Mouse (Mus musculus): ENCODE data around the gene Olfr1042. TPM values are rescaled to one million over a fixed set of nuclear protein-coding genes. Genes with fewer than 3 reads are reported as not detected.
"Not testable (repeated sequence)": the region's sequence is repeated elsewhere in the genome, so short reads cannot be mapped to it uniquely, and the experiment has no call there.

Gene Olfr1042
- not detected in 2 replicates for total RNA-seq (2021)
- long read RNA-seq, experiment 1: 0 reads
- long read RNA-seq, experiment 2: 0 reads

- no peak for DNase-seq
These were observed at the start of gene Olfr1042 for GRCm38 (mm10) chr2:86161738-86162137. TSS of gene Olfr1042 (minus strand) at chr2:86161838.

GRCm38 (mm10) chr2:86202909-86203308 lies 41.3 kb upstream of the Olfr1042 start, which contains the start of gene Olfr1045:
TSS of gene Olfr1045 (minus strand) at chr2:86203009.
- DNase-seq: no peak

- no peak for DNase-seq
These were observed 34.2 kb upstream of the Olfr1042 start for GRCm38 (mm10) chr2:86195863-86196262.

GRCm38 (mm10) chr2:86185583-86185982 lies 23.9 kb upstream of the Olfr1042 start, which contains the start of gene Olfr52:
TSS of gene Olfr52 (minus strand) at chr2:86185683.
- no peak for DNase-seq

GRCm38 (mm10) chr2:86179950-86180349 lies 18.3 kb upstream of the Olfr1042 start:
- DNase-seq: no peak

GRCm38 (mm10) chr2:86177720-86178119 lies 16.1 kb upstream of the Olfr1042 start, which contains the start of gene Olfr1044:
TSS of gene Olfr1044 (minus strand) at chr2:86177820.
- DNase-seq: no peak

- not testable (repeated sequence) for DNase-seq
These were observed 13.8 kb upstream of the Olfr1042 start for GRCm38 (mm10) chr2:86175422-86175821.

- DNase-seq: no peak
These were observed 5.8 kb upstream of the Olfr1042 start, which contains the start of gene Olfr1043 for GRCm38 (mm10) chr2:86167422-86167821. TSS of gene Olfr1043 (minus strand) at chr2:86167522.

GRCm38 (mm10) chr2:86146632-86147031 lies 15.0 kb downstream of the Olfr1042 start, which contains the start of gene Olfr1040:
TSS of gene Olfr1040 (minus strand) at chr2:86146732.
- DNase-seq: no peak

- DNase-seq: no peak
These were observed 25.8 kb downstream of the Olfr1042 start, which contains the start of gene Olfr1039 for GRCm38 (mm10) chr2:86135828-86136227. TSS of gene Olfr1039 (minus strand) at chr2:86135928.

Other genes starting within 250 kb of the Olfr1042 start
- not detected in 2 replicates for gene Olfr1025-ps1, start 246.6 kb downstream of the Olfr1042 start, total RNA-seq (2021)
- not detected in 2 replicates for gene Olfr1026, start 240.3 kb downstream of the Olfr1042 start, total RNA-seq (2021)
- gene Olfr1028, start 211.4 kb downstream of the Olfr1042 start, total RNA-seq (2021): not detected in 2 replicates
- not detected in 2 replicates for gene Olfr1029, start 187.9 kb downstream of the Olfr1042 start, total RNA-seq (2021)
- gene Olfr1030, start 182.6 kb downstream of the Olfr1042 start, total RNA-seq (2021): not detected in 2 replicates
- not detected in 2 replicates for gene Olfr1031, start 171.5 kb downstream of the Olfr1042 start, total RNA-seq (2021)
- not detected in 2 replicates for gene Olfr1032, start 156.3 kb downstream of the Olfr1042 start, total RNA-seq (2021)
- 3.3 and 6.6 TPM in 2 replicates for gene Olfr1033, start 141.2 kb downstream of the Olfr1042 start, total RNA-seq (2021)
- 0.11 and 0.33 TPM in 2 replicates for gene Olfr1034, start 116.0 kb downstream of the Olfr1042 start, total RNA-seq (2021)
- gene Olfr1036, start 87.8 kb downstream of the Olfr1042 start, total RNA-seq (2021): not detected in 2 replicates
- not detected in 2 replicates for gene Olfr1037, start 74.5 kb downstream of the Olfr1042 start, total RNA-seq (2021)
- not detected in 2 replicates for gene Olfr1039, start 25.9 kb downstream of the Olfr1042 start, total RNA-seq (2021)
- gene Olfr1040, start 15.1 kb downstream of the Olfr1042 start, total RNA-seq (2021): not detected in 2 replicates
- not detected in 2 replicates for gene Olfr1043, start 5.7 kb upstream of the Olfr1042 start, total RNA-seq (2021)
- not detected in 2 replicates for gene Olfr1044, start 16.0 kb upstream of the Olfr1042 start, total RNA-seq (2021)
- gene Olfr52, start 23.8 kb upstream of the Olfr1042 start, total RNA-seq (2021): not detected in 2 replicates
- gene Olfr1045, start 41.2 kb upstream of the Olfr1042 start, total RNA-seq (2021): not detected in 2 replicates
- gene Olfr1046, start 57.5 kb upstream of the Olfr1042 start, total RNA-seq (2021): not detected in 2 replicates
- gene Olfr1047, start 69.6 kb upstream of the Olfr1042 start, total RNA-seq (2021): not detected in 2 replicates
- gene Olfr1048, start 78.5 kb upstream of the Olfr1042 start, total RNA-seq (2021): not detected in 2 replicates
- not detected in 2 replicates for gene Olfr1049, start 96.5 kb upstream of the Olfr1042 start, total RNA-seq (2021)
- gene Olfr1051, start 117.2 kb upstream of the Olfr1042 start, total RNA-seq (2021): not detected in 2 replicates
- not detected in 2 replicates for gene Olfr1052, start 130.6 kb upstream of the Olfr1042 start, total RNA-seq (2021)
- not detected in 2 replicates for gene Olfr1053, start 153.4 kb upstream of the Olfr1042 start, total RNA-seq (2021)
- gene Olfr1054, start 173.6 kb upstream of the Olfr1042 start, total RNA-seq (2021): not detected in 2 replicates
- gene Olfr1055, start 188.4 kb upstream of the Olfr1042 start, total RNA-seq (2021): not detected in 2 replicates
- gene Olfr1056, start 200.6 kb upstream of the Olfr1042 start, total RNA-seq (2021): not detected in 2 replicates
- not detected in 2 replicates for gene Olfr1057, start 216.6 kb upstream of the Olfr1042 start, total RNA-seq (2021)
- gene Olfr1058, start 226.7 kb upstream of the Olfr1042 start, total RNA-seq (2021): not detected in 2 replicates

Measured in adrenal gland, postnatal 14 days (tissue).